Mouse (Mus musculus): ENCODE data around the gene Tnrc18. TPM values are rescaled to one million over a fixed set of nuclear protein-coding genes. Genes with fewer than 3 reads are reported as not detected.

The Tnrc18 gene
- polyA plus RNA-seq, 1 experiment: 0.97 TPM

GRCm38 (mm10) chr5:142762082-142762807, 55.2 kb downstream of the Tnrc18 start:
- no peaks in the 10 kb centered on the region for H3K27me3 ChIP-seq (ENCODE audit: control insufficient read depth)
- no peak overlapping the region for H3K4me3 ChIP-seq (replicated peaks)
- TF ChIP-seq TAL1 (IDR thresholded peaks at IDR 0.05; ENCODE audit: low read length) (no peak), GATA1 (IDR thresholded peaks at IDR 0.05; ENCODE audit: low read length) (no peak)
- no peaks in the 10 kb centered on the region for H3K9me3 ChIP-seq (ENCODE audit: control insufficient read depth, low read length)
- H3K36me3 ChIP-seq (ENCODE audit: control insufficient read depth): peaks cover 55% of the 10 kb centered on the region
- H3K4me1 ChIP-seq (ENCODE audit: control insufficient read depth): no peaks in the 10 kb centered on the region

GRCm38 (mm10) chr5:142761326-142761983, 56.0 kb downstream of the Tnrc18 start:
- Histone ChIP-seq H3K4me1 (ENCODE audit: control insufficient read depth) (no peaks in the 10 kb centered on the region), H3K4me3 (replicated peaks) (no peak overlapping the region), H3K27me3 (ENCODE audit: control insufficient read depth) (no peaks in the 10 kb centered on the region), H3K36me3 (ENCODE audit: control insufficient read depth) (peaks cover 63% of the 10 kb centered on the region), H3K9me3 (ENCODE audit: control insufficient read depth, low read length) (no peaks in the 10 kb centered on the region)
- TF ChIP-seq GATA1 (IDR thresholded peaks at IDR 0.05; ENCODE audit: low read length): no peak
- TF ChIP-seq TAL1 (IDR thresholded peaks at IDR 0.05; ENCODE audit: low read length): no peak

GRCm38 (mm10) chr5:142759786-142760185, 57.7 kb downstream of the Tnrc18 start:
- H3K36me3 ChIP-seq (ENCODE audit: control insufficient read depth): peaks cover 59% of the 10 kb centered on the region
- H3K4me3 ChIP-seq (replicated peaks): no peak overlapping the region
- no peaks in the 10 kb centered on the region for H3K4me1 ChIP-seq (ENCODE audit: control insufficient read depth)
- H3K27me3 ChIP-seq (ENCODE audit: control insufficient read depth): no peaks in the 10 kb centered on the region
- no peaks in the 10 kb centered on the region for H3K9me3 ChIP-seq (ENCODE audit: control insufficient read depth, low read length)
- TF ChIP-seq GATA1 (IDR thresholded peaks at IDR 0.05; ENCODE audit: low read length) (no peak), TAL1 (IDR thresholded peaks at IDR 0.05; ENCODE audit: low read length) (no peak)

GRCm38 (mm10) chr5:142752241-142752640, 65.2 kb downstream of the Tnrc18 start:
- H3K27me3 ChIP-seq (ENCODE audit: control insufficient read depth): no peaks in the 10 kb centered on the region
- no peak overlapping the region for H3K4me3 ChIP-seq (replicated peaks)
- no peaks in the 10 kb centered on the region for H3K9me3 ChIP-seq (ENCODE audit: control insufficient read depth, low read length)
- H3K4me1 ChIP-seq (ENCODE audit: control insufficient read depth): no peaks in the 10 kb centered on the region
- H3K36me3 ChIP-seq (ENCODE audit: control insufficient read depth): peaks cover 21% of the 10 kb centered on the region
- no peak for TF ChIP-seq TAL1 (IDR thresholded peaks at IDR 0.05; ENCODE audit: low read length)
- no peak for TF ChIP-seq GATA1 (IDR thresholded peaks at IDR 0.05; ENCODE audit: low read length)

GRCm38 (mm10) chr5:142750173-142750572, 67.3 kb downstream of the Tnrc18 start:
- H3K4me1 ChIP-seq (ENCODE audit: control insufficient read depth): no peaks in the 10 kb centered on the region
- no peaks in the 10 kb centered on the region for H3K9me3 ChIP-seq (ENCODE audit: control insufficient read depth, low read length)
- no peak overlapping the region for H3K4me3 ChIP-seq (replicated peaks)
- no peaks in the 10 kb centered on the region for H3K27me3 ChIP-seq (ENCODE audit: control insufficient read depth)
- TF ChIP-seq GATA1 (IDR thresholded peaks at IDR 0.05; ENCODE audit: low read length) (no peak), TAL1 (IDR thresholded peaks at IDR 0.05; ENCODE audit: low read length) (no peak)
- H3K36me3 ChIP-seq (ENCODE audit: control insufficient read depth): peaks cover 7% of the 10 kb centered on the region; the same call in 1 of the 2 replicates

GRCm38 (mm10) chr5:142747026-142747629, 70.3 kb downstream of the Tnrc18 start:
- no peaks in the 10 kb centered on the region for H3K4me1 ChIP-seq (ENCODE audit: control insufficient read depth)
- no peaks in the 10 kb centered on the region for H3K27me3 ChIP-seq (ENCODE audit: control insufficient read depth)
- H3K36me3 ChIP-seq (ENCODE audit: control insufficient read depth): peaks cover 16% of the 10 kb centered on the region; the same call in 1 of the 2 replicates
- H3K4me3 ChIP-seq (replicated peaks): no peak overlapping the region
- peaks cover 2% of the 10 kb centered on the region; the same call in 1 of the 2 replicates for H3K9me3 ChIP-seq (ENCODE audit: control insufficient read depth, low read length)
- TF ChIP-seq GATA1 (IDR thresholded peaks at IDR 0.05; ENCODE audit: low read length) (no peak), TAL1 (IDR thresholded peaks at IDR 0.05; ENCODE audit: low read length) (no peak)

GRCm38 (mm10) chr5:142739941-142740340, 77.5 kb downstream of the Tnrc18 start:
- H3K4me1 ChIP-seq (ENCODE audit: control insufficient read depth): no peaks in the 10 kb centered on the region
- peaks cover 2% of the 10 kb centered on the region; the same call in 1 of the 2 replicates for H3K9me3 ChIP-seq (ENCODE audit: control insufficient read depth, low read length)
- peaks cover 38% of the 10 kb centered on the region for H3K36me3 ChIP-seq (ENCODE audit: control insufficient read depth)
- TF ChIP-seq TAL1 (IDR thresholded peaks at IDR 0.05; ENCODE audit: low read length) (no peak), GATA1 (IDR thresholded peaks at IDR 0.05; ENCODE audit: low read length) (no peak)
- H3K4me3 ChIP-seq (replicated peaks): no peak overlapping the region
- H3K27me3 ChIP-seq (ENCODE audit: control insufficient read depth): no peaks in the 10 kb centered on the region

GRCm38 (mm10) chr5:142731916-142732315, 85.5 kb downstream of the Tnrc18 start:
- H3K36me3 ChIP-seq (ENCODE audit: control insufficient read depth): peaks cover 29% of the 10 kb centered on the region
- H3K4me1 ChIP-seq (ENCODE audit: control insufficient read depth): no peaks in the 10 kb centered on the region; the same call in 1 of the 2 replicates
- H3K9me3 ChIP-seq (ENCODE audit: control insufficient read depth, low read length): peaks cover 2% of the 10 kb centered on the region; the same call in 1 of the 2 replicates
- TF ChIP-seq GATA1 (IDR thresholded peaks at IDR 0.05; ENCODE audit: low read length) (no peak), TAL1 (IDR thresholded peaks at IDR 0.05; ENCODE audit: low read length) (no peak)
- H3K4me3 ChIP-seq (replicated peaks): no peak overlapping the region
- H3K27me3 ChIP-seq (ENCODE audit: control insufficient read depth): no peaks in the 10 kb centered on the region

GRCm38 (mm10) chr5:142730295-142730694, 87.2 kb downstream of the Tnrc18 start:
- H3K9me3 ChIP-seq (ENCODE audit: control insufficient read depth, low read length): peaks cover 2% of the 10 kb centered on the region; the same call in 1 of the 2 replicates
- H3K4me1 ChIP-seq (ENCODE audit: control insufficient read depth): no peaks in the 10 kb centered on the region; the same call in 1 of the 2 replicates
- TF ChIP-seq GATA1 (IDR thresholded peaks at IDR 0.05; ENCODE audit: low read length) (no peak), TAL1 (IDR thresholded peaks at IDR 0.05; ENCODE audit: low read length) (no peak)
- peaks cover 23% of the 10 kb centered on the region for H3K36me3 ChIP-seq (ENCODE audit: control insufficient read depth)
- no peak overlapping the region for H3K4me3 ChIP-seq (replicated peaks)
- H3K27me3 ChIP-seq (ENCODE audit: control insufficient read depth): no peaks in the 10 kb centered on the region

All from erythroblast, embryonic 14.5 days (primary cell).